Mouse (Mus musculus) CD8-positive naive resting alpha-beta T cell, adult 2 months (primary cell): ENCODE measurements at regions not wholly inside any gene's neighbourhood (a gene's known extent, or its start where the extent isn't known, plus 50 kb on each side); places are given as distances from the start of the nearest gene placed in this dataset.

Experiments
- DNase-seq, 2 experiments: peaks; one replicate each; pipeline ENCODE4 v3.0.0; 2022; ENCODE audit warnings: low read depth in 2 of 2, low spot score in 2 of 2

DNA sequence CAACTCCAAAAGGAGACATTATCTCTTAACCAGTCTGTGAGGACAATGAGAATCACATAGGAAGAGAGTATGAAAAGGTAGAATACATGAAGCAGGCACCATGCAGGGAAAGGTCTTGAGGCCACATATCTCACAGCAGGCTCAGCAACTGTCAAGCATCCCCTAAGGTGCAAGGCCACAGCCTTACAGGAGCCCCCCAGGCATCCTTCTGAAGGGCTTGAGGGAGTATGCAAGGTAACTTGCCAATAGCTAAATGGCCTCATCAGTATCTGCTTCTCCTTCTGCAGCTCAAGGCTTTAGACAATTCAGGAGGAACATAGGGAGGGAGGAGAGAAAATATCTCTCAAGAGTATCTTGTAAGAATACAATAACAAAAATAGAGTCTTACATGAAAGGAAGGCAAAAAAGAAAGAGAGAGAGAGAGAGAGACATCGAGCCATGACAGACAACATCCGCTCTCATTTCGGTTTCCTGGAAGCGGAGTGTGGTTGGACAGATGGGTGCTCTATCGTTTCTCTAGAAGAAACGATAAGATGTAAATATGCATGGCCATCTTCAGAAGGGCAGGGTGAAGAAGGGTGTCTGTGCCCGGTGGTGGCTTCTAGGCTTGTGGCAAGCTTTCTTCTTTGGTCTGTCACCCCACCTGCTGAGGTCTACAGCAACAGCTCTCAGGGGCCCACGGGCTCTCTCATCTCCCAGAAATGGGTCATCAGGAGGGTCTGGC is 349.6 kb upstream of the 3110018I06Rik start:
- peak; percentile 49 to 58 for DNase-seq

DNA sequence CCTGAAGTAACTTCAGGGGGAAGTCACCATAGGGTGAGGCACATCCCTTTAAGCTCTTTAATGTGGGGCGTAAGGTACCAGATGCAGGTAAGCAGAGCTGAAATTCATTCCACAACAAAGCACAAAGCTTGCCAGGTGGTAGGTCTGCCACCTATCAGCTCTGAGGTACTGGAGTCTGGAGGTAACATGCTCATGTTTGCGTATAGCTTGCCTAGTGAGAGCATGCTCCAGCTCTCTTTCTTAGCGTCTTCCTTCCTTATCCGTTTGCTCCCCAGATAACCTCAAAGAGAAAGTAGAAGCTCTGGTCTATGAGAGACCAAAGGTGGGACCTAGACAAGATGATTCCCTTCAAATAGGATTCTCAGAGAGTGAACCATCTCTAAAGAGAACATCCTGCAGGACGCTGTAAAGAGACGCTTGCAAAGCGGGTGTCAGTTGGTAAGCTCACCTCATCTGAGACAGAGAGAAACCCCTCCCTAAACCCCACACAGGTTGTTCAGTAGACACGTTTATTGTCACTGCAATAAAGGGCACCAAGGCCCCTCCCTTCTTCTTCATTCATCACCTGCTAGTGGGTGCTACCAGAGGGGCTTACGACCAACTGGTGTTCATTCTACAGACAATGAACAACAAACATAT is 347.4 kb upstream of the 3110018I06Rik start:
- peak in 1 of 2 experiments; percentile 34 for DNase-seq

DNA sequence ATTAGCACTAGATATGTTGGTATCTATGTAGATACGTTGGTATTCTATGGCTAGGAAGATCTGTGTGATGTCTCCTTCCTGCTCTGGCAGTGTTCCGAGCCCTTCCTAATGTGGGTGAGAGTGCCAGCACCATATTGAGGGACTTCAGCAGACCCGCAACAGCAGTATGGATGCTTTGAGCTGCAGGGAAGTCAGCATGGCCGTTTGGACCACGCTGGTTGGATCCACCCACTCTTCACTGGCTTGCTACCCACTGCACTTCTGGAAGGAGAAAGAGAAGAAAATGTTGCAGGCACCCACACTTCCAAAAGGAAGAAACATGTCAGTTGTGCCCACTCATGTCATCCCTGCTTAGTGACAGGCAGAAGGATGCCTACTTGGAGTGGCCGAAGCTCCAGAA is 346.2 kb upstream of the 3110018I06Rik start:
- DNase-seq, result no peak

- DNase-seq, result no peak
These were observed 341.8 kb upstream of the 3110018I06Rik start for GRCm38 (mm10) chr12:107146608-107147121.

GRCm38 (mm10) chr12:107148451-107148850 is 340.0 kb upstream of the 3110018I06Rik start:
- no peak for DNase-seq

GRCm38 (mm10) chr12:107151089-107151488 is 337.3 kb upstream of the 3110018I06Rik start:
- no peak for DNase-seq

- no peak for DNase-seq
These were observed 333.8 kb upstream of the 3110018I06Rik start for GRCm38 (mm10) chr12:107154668-107155067.

- DNase-seq, result no peak
These were observed 331.5 kb upstream of the 3110018I06Rik start for GRCm38 (mm10) chr12:107156791-107157428.

DNA sequence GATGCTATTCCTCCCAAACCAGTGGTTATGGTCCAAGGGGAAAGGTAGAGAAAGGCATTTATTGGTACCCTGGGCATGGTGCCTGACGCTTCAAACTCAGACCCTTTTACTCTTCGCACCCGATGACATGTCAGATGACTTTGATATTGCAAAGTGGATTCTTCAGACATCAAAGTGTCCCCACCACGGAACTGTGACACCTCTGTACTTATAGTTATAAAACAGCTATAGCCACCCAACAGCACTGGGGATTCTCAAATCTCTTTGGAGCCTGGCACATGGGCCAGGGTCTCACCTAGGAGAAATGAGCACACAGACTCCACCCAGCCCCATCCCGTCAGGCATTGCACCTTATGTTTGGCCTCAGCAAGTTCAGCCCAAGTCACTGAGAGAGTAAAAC is 329.3 kb upstream of the 3110018I06Rik start:
- peak in 1 of 2 experiments; percentile 33 for DNase-seq

DNA sequence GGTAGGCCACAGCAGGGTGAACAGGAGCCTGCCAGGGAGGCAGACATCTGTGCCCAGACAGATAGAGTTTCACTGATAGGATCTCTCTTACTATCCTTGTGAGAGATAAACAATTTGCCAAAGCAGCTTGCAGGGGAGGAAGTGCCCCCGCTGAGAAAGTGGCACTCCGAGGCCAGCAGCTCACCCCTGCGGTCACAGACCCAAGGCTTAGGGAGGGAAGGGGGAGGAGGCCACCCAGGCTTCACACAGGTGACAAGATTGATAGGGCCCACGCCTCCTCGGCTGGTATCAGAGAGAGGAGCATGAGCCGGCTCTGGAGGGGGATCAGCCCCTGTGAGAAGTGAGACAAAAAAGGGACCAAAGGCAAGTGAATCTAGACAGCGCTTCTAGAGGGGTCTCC is 328.3 kb upstream of the 3110018I06Rik start:
- peak; percentile 55 to 67 for DNase-seq

DNA sequence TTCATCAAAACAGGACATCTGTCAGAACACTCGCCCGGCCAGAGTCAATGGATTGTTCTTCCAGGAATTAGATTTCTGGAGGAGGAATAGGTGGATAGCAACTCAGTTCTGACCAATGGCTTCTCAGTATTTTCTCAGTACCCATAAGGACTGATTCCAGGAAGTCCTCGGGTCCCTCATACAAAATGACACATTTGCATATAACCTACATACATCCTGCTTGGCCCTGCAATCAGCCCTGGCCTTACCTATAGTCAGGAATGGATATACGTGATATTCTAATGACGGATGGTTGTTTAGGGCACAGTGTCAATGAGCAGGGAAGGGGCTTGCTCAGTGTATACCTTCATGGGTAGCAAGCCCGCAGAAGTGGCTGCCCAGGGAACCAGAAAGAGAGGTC is 327.8 kb upstream of the 3110018I06Rik start:
- DNase-seq, result no peak

DNA sequence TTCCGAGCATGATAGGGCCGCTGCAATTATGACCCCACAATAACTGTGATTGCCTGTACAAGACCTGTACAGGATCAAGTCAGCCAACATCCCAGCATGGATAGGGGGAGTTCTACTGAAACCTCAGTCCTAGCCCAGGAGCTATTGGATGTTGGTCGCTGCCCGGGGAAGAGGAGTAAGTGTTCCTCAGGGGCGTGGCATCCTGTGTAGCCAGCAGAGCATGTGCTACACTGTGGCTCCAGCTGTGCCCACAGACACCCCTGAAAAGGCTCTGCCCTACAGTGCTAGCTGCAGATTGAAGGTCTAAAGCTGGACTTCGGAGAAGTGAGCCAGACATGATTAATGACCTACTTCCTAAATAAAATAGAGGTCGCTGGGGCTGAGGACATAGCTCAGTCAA is 317.5 kb upstream of the 3110018I06Rik start:
- DNase-seq, result no peak

- DNase-seq, result no peak
These were observed 316.8 kb upstream of the 3110018I06Rik start for GRCm38 (mm10) chr12:107171676-107172075.

- no peak for DNase-seq
These were observed 309.8 kb upstream of the 3110018I06Rik start for GRCm38 (mm10) chr12:107178676-107179075.

GRCm38 (mm10) chr12:107180501-107180900 is 307.9 kb upstream of the 3110018I06Rik start:
- no peak for DNase-seq

DNA sequence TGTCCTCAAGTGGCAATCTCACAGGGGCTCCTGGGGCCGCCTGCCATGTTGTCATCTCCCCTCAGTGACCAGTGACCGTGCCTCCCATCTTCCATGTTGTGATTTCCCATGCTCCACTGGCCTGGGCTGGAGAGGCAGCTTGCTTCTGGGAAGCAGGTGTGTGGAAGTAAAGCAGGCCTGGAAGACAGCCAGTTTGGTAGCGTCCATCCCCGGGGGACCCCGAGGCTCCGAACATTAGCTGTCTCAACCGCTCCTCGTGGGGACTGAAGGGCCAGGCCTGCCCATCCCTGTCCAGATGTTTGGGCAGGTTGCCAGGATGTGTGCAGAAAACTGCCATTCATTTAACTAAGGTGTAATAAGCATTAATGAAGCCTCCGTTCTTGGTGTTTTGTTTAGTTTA is 307.1 kb upstream of the 3110018I06Rik start:
- no peak for DNase-seq

DNA sequence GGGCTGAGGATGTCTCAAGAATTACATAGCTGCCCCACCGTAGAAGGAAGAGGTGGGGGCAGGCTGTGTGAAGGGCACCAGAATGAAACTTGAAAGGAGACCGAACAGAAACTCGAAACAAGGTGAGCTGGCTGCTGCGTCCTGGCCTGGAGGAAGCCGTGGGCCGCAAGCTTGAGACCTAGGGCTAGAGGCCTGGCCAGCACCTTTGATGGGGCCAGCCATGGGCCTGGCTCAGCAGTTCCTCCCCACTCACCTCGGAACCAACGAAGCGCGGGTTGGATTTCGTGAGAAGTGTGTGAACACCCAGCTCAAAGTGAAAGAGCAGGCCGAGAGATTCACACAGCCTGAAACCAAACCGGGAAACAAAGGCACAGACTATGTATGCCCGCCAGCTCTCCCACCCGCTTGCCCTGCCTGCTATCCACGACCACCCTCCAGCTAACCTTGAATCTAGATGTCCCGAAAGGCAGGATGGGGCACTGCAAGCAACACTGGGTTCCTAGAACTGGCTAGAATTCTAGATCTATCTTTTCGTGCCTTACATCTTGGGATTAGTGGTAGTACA is 306.3 kb upstream of the 3110018I06Rik start:
- DNase-seq, result no peak

DNA sequence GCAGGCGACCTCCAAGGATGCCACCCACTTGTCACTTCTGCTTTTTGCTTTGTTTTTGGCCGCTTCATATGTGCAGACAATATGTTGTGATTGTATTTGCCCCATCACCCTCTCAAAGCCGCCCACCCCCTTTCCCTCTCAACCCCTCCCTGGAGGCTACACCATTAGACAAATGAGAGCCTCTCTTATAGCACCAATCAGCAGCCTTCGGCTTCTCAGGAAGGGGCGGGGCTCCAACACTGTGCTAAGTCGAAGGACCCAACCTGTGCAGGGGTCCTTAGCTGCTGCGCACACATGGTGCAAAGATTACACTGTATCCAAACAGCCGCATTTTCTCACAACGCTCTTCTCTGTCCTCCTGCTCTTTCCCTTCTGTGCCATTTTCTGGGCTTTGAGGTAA is 305.1 kb upstream of the 3110018I06Rik start:
- peak; percentile 43 to 51 for DNase-seq

GRCm38 (mm10) chr12:107184426-107184825 is 304.0 kb upstream of the 3110018I06Rik start:
- DNase-seq, result peak; percentile 44 to 51

DNA sequence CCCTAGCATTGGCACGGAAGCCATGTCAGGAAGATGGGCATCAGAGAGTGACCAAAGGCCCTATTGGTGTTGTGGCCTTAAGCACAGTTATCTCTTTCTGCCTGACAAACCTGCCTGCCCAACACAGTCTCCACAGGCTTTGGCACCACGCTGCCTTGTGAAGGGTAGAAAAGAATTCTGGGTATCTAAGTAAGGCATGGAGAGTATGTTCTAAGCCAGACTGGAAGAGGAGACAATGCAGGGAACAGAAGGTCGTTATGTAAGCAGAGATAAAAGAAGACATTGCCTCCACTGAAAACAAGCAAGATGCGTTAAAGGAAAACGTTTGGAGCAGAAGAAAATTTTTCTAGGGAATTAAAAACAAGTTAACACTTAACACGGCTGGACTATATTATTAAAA is 302.1 kb upstream of the 3110018I06Rik start:
- no peak for DNase-seq

GRCm38 (mm10) chr12:107188055-107188454 is 300.4 kb upstream of the 3110018I06Rik start:
- no peak for DNase-seq
